Comparison of ENCODE assay signal across 10 mouse cellular contexts in the genomic region with DNA sequence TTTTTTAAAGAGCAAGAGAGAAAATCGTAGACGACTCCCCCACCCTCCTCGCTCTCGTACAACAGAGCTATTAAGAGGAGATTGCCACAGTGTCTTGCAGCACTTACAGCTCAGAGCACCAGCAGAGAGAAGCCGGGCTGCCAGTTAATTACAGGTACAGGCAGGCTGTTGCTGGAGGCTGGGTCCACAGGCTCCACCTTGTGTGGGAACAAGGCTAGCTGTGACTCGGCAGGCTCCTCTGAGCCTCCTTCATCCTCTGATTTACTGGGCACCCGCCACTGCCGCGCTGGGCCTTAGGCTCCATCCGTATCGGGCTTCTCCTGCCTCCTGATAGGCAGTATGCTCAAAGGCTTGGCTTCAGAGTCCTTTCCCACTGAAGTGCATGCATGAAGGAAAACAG. TPM values are rescaled to one million over a fixed set of nuclear protein-coding genes. Genes with fewer than 3 reads are reported as not detected.
DNase-seq lines count a peak whose midpoint lies in the region; ATAC-seq and TF ChIP-seq lines count a peak whose summit lies in the region.
"Had no signal": no experiment of that assay in that cellular context is flagged by ENCODE, and none has a peak within 500 bp of the region (broad histone marks: within the 10 kb centered on the region; RNA-seq: fewer than 3 reads in every experiment).

No protein-coding gene starts in this region.

- peaks cover 64% of the 10 kb centered on the region for H3K4me1 ChIP-seq in intestine, embryonic 14.5 days (replicated peaks; ENCODE audit: control insufficient read depth, insufficient read depth, low read length)
- peaks cover 3% of the 10 kb centered on the region; the same call in 1 of the 2 replicates for H3K4me1 ChIP-seq in intestine, postnatal 0 days (replicated peaks; ENCODE audit: control insufficient read depth, insufficient read depth, low read length)
- H3K4me1 ChIP-seq in brown adipose tissue, adult 24 weeks (ENCODE audit: control insufficient read depth, insufficient read depth, insufficient read length, low read length) = peaks cover 75% of the 10 kb centered on the region
- H3K4me1 ChIP-seq in forebrain, postnatal 0 days (ENCODE audit: insufficient read depth) = peaks cover 26% of the 10 kb centered on the region
- H3K4me1 ChIP-seq in midbrain, postnatal 0 days (ENCODE audit: insufficient read depth, low read length) = peaks cover 14% of the 10 kb centered on the region
- H3K4me1 ChIP-seq in heart, embryonic 12.5 days (replicated peaks) = peaks cover 62% of the 10 kb centered on the region

- DNase-seq in intestine, embryonic 14.5 days (ENCODE audit: low spot score) = no peak
- DNase-seq in forebrain, postnatal 0 days = no peak
- DNase-seq in midbrain, postnatal 0 days (ENCODE audit: low spot score) = peak; percentile 57
- no peak for DNase-seq in ovary, postnatal 14 days (ENCODE audit: low spot score)
- no peak for DNase-seq in adrenal gland, postnatal 4 days (ENCODE audit: low spot score in 2 of 2)
- DNase-seq: lung, adult 18-20 months; thymus, adult 2 months had no signal

- H3K4me3 ChIP-seq in intestine, embryonic 14.5 days (ENCODE audit: low read depth, low read length) = no peak overlapping the region
- no peak overlapping the region for H3K4me3 ChIP-seq in intestine, postnatal 0 days (ENCODE audit: low read depth, low read length)
- H3K4me3 ChIP-seq in brown adipose tissue, adult 24 weeks (ENCODE audit: insufficient read depth, low read depth, low read length) = no peak overlapping the region
- no peak overlapping the region for H3K4me3 ChIP-seq in forebrain, postnatal 0 days (ENCODE audit: low read depth, low read length)
- no peak overlapping the region for H3K4me3 ChIP-seq in midbrain, postnatal 0 days (ENCODE audit: low read depth, low read length)
- H3K4me3 ChIP-seq in heart, embryonic 12.5 days = no peak overlapping the region

- no peak for ATAC-seq in intestine, embryonic 14.5 days (replicated peaks; ENCODE audit: low FRiP score, low TSS enrichment, low read depth)
- ATAC-seq in intestine, postnatal 0 days = no peak
- 0 out of 2 replicates have a peak, but pooled peaks have one; percentile 10 for ATAC-seq in forebrain, postnatal 0 days
- peak; percentile 21; the same call in 1 of the 2 replicates for ATAC-seq in midbrain, postnatal 0 days (ENCODE audit: low FRiP score)
- ATAC-seq in heart, embryonic 12.5 days (ENCODE audit: insufficient number of reproducible peaks, low FRiP score) = no peak

- H3K36me3 ChIP-seq in intestine, embryonic 14.5 days (ENCODE audit: control insufficient read depth, insufficient read depth, low read length) = no peaks in the 10 kb centered on the region
- H3K36me3 ChIP-seq in intestine, postnatal 0 days (ENCODE audit: control insufficient read depth, insufficient read depth) = no peaks in the 10 kb centered on the region
- no peaks in the 10 kb centered on the region for H3K36me3 ChIP-seq in forebrain, postnatal 0 days (ENCODE audit: insufficient read depth)
- no peaks in the 10 kb centered on the region for H3K36me3 ChIP-seq in midbrain, postnatal 0 days (ENCODE audit: insufficient read depth, low read length)
- no peaks in the 10 kb centered on the region for H3K36me3 ChIP-seq in heart, embryonic 12.5 days

- no peak overlapping the region for H3K9ac ChIP-seq in intestine, embryonic 14.5 days (ENCODE audit: low read length)
- no peak overlapping the region for H3K9ac ChIP-seq in intestine, postnatal 0 days (ENCODE audit: low read depth, low read length)
- H3K9ac ChIP-seq in forebrain, postnatal 0 days = no peak overlapping the region
- H3K9ac ChIP-seq in midbrain, postnatal 0 days (replicated peaks; ENCODE audit: low read length, poor library complexity, severe bottlenecking) = no peak overlapping the region
- no peak overlapping the region for H3K9ac ChIP-seq in heart, embryonic 12.5 days

- 57% methylated on average over 11 of the region's 11 CpGs for WGBS in intestine, embryonic 14.5 days
- WGBS in intestine, postnatal 0 days = 75% methylated on average over 11 of the region's 11 CpGs
- WGBS in forebrain, postnatal 0 days = 56% methylated on average over 11 of the region's 11 CpGs
- 51% methylated on average over 11 of the region's 11 CpGs for WGBS in midbrain, postnatal 0 days
- 74% methylated on average over 11 of the region's 11 CpGs for WGBS in heart, embryonic 12.5 days

- H3K9me3 ChIP-seq in intestine, embryonic 14.5 days (ENCODE audit: control insufficient read depth, low read length) = no peaks in the 10 kb centered on the region
- H3K9me3 ChIP-seq in intestine, postnatal 0 days (ENCODE audit: control insufficient read depth) = no peaks in the 10 kb centered on the region
- no peaks in the 10 kb centered on the region for H3K9me3 ChIP-seq in forebrain, postnatal 0 days (ENCODE audit: low read length)
- H3K9me3 ChIP-seq in midbrain, postnatal 0 days (ENCODE audit: low read length) = no peaks in the 10 kb centered on the region
- H3K9me3 ChIP-seq in heart, embryonic 12.5 days (replicated peaks) = no peaks in the 10 kb centered on the region

- H3K27me3 ChIP-seq in intestine, embryonic 14.5 days (replicated peaks; ENCODE audit: control insufficient read depth, insufficient read depth, low read length) = no peaks in the 10 kb centered on the region
- H3K27me3 ChIP-seq in intestine, postnatal 0 days (replicated peaks; ENCODE audit: control insufficient read depth, insufficient read depth, low read length) = no peaks in the 10 kb centered on the region
- no peaks in the 10 kb centered on the region for H3K27me3 ChIP-seq in forebrain, postnatal 0 days (ENCODE audit: insufficient read depth, low read length)
- H3K27me3 ChIP-seq in midbrain, postnatal 0 days (ENCODE audit: insufficient read depth, low read length) = no peaks in the 10 kb centered on the region
- H3K27me3 ChIP-seq in heart, embryonic 12.5 days (replicated peaks) = no peaks in the 10 kb centered on the region

- TF ChIP-seq CTCF in intestine, postnatal 0 days (IDR thresholded peaks at IDR 0.05; ENCODE audit: low read depth) = no peak
- TF ChIP-seq CTCF in forebrain, postnatal 0 days (IDR thresholded peaks at IDR 0.05; ENCODE audit: low read depth) = no peak
- peak; percentile 12; the same call in 1 of the 2 replicates for TF ChIP-seq CTCF in midbrain, postnatal 0 days (IDR thresholded peaks at IDR 0.05)

- no peak overlapping the region for H3K4me2 ChIP-seq in intestine, embryonic 14.5 days (ENCODE audit: low read length)
- H3K4me2 ChIP-seq in intestine, postnatal 0 days (replicated peaks; ENCODE audit: low read depth) = no peak overlapping the region
- no peak overlapping the region for H3K4me2 ChIP-seq in forebrain, postnatal 0 days (ENCODE audit: low read depth)
- no peak overlapping the region for H3K4me2 ChIP-seq in midbrain, postnatal 0 days (ENCODE audit: low read depth, low read length, poor library complexity, severe bottlenecking)
- no peak overlapping the region for H3K4me2 ChIP-seq in heart, embryonic 12.5 days

- peak overlapping the region; percentile 36; the same call in 1 of the 2 replicates for H3K27ac ChIP-seq in intestine, embryonic 14.5 days (ENCODE audit: low read depth)
- H3K27ac ChIP-seq in intestine, postnatal 0 days (ENCODE audit: low read depth, low read length) = no peak overlapping the region
- H3K27ac ChIP-seq in brown adipose tissue, adult 24 weeks (replicated peaks; ENCODE audit: low read depth, low read length) = peak overlapping the region; percentile 65
- H3K27ac ChIP-seq in forebrain, postnatal 0 days (ENCODE audit: low read depth, low read length) = 0 out of 2 replicates have a peak overlapping the region, but pooled peaks have one; percentile 45
- H3K27ac ChIP-seq in midbrain, postnatal 0 days (ENCODE audit: low read depth, low read length) = peak overlapping the region; percentile 39
- H3K27ac ChIP-seq in heart, embryonic 12.5 days (ENCODE audit: poor library complexity, severe bottlenecking) = no peak overlapping the region

RNA-seq across cellular contexts. Expression of gene Abtb1, which starts 53.6 kb away (rescaled TPM):
- 21.8 and 23.0 TPM in 2 replicates for polyA plus RNA-seq in intestine, embryonic 14.5 days (2014; fragmentation: Nextera tagmentation; extraction: Ambion mirVana)
- 22.7 and 23.9 TPM in 2 replicates for polyA plus RNA-seq in intestine, postnatal 0 days (2015; fragmentation: Nextera tagmentation; extraction: Ambion mirVana)
- polyA plus RNA-seq in brown adipose tissue, adult 24 weeks (2012; ENCODE audit: insufficient read depth, insufficient read length, missing spikeins) = 8.6 and 12.6 TPM in 2 replicates
- total RNA-seq in forebrain, postnatal 0 days (2014; rRNA removed) = 37.0 and 50.5 TPM in 2 replicates
- polyA plus RNA-seq in forebrain, postnatal 0 days (2015; fragmentation: Nextera tagmentation; extraction: Ambion mirVana) = 30.4 and 31.1 TPM in 2 replicates
- total RNA-seq in midbrain, postnatal 0 days (2014; rRNA removed) = 60.2 and 65.7 TPM in 2 replicates
- 29.2 and 34.9 TPM in 2 replicates for polyA plus RNA-seq in midbrain, postnatal 0 days (2015; fragmentation: Nextera tagmentation; extraction: Ambion mirVana)
- 22.0 and 24.2 TPM in 2 replicates for polyA plus RNA-seq in heart, embryonic 12.5 days (2016; fragmentation: Nextera tagmentation; extraction: Ambion mirVana)
- total RNA-seq in adrenal gland, postnatal 4 days (2021) = 10 to 100 TPM; 44.2 to 46.2 TPM

Comparison
In these comparisons a context has a peak if more than half of its experiments do, and no peak if none do; other contexts are left out.
1. H3K27ac ChIP-seq: peak in intestine, embryonic 14.5 days (single experiment), brown adipose tissue, adult 24 weeks (single experiment), forebrain, postnatal 0 days (single experiment) and midbrain, postnatal 0 days (single experiment); none in intestine, postnatal 0 days (single experiment) and heart, embryonic 12.5 days (single experiment).
2. ATAC-seq: peak in forebrain, postnatal 0 days (single experiment) and midbrain, postnatal 0 days (single experiment); none in intestine, embryonic 14.5 days (single experiment), intestine, postnatal 0 days (single experiment) and heart, embryonic 12.5 days (single experiment).